In genomic region chr10:43100513-43100912, GRCm38 (mm10) we compare ENCODE assay signal across 25 mouse cellular contexts.
DNase-seq lines count a peak whose midpoint lies in the region; ATAC-seq and TF ChIP-seq lines count a peak whose summit lies in the region.
"Had no signal": no experiment of that assay in that cellular context is flagged by ENCODE, and none has a peak within 500 bp of the region (broad histone marks: within the 10 kb centered on the region; RNA-seq: fewer than 3 reads in every experiment).

No protein-coding gene starts in this region.

- no peaks in the 10 kb centered on the region for H3K9me3 ChIP-seq in forebrain, embryonic 12.5 days
- H3K9me3 ChIP-seq in forebrain, embryonic 16.5 days (ENCODE audit: control insufficient read depth, low read length): no peaks in the 10 kb centered on the region
- H3K9me3 ChIP-seq in midbrain, embryonic 13.5 days: no peaks in the 10 kb centered on the region
- H3K9me3 ChIP-seq in heart, embryonic 10.5 days: no peaks in the 10 kb centered on the region
- H3K9me3 ChIP-seq: G1E; heart, embryonic 13.5 days; limb, embryonic 12.5 days; liver, embryonic 12.5 days; megakaryocyte, embryonic 14.5 days; neural tube, embryonic 15.5 days; stomach, embryonic 15.5 days had no signal

- TF ChIP-seq POLR2A in kidney, adult 2 months (IDR thresholded peaks at IDR 0.05; ENCODE audit: low read depth, low read length): no peak

- no peak for TF ChIP-seq CTCF in kidney, adult 2 months (conservative IDR thresholded peaks at IDR 0.05; ENCODE audit: insufficient read depth, insufficient read length, low read depth, low read length)

- H3K4me2 ChIP-seq in forebrain, embryonic 12.5 days: no peak overlapping the region
- no peak overlapping the region for H3K4me2 ChIP-seq in forebrain, embryonic 16.5 days (ENCODE audit: low read length)
- H3K4me2 ChIP-seq in midbrain, embryonic 13.5 days (replicated peaks): no peak overlapping the region
- H3K4me2 ChIP-seq: heart, embryonic 13.5 days; limb, embryonic 12.5 days; liver, embryonic 12.5 days; neural tube, embryonic 15.5 days; stomach, embryonic 15.5 days had no signal

- DNase-seq in kidney, postnatal 14 days: peak; percentile 5
- DNase-seq in kidney, adult 2 months: no peak
- no peak for DNase-seq in left cerebral cortex, adult 8-10 months (ENCODE audit: low spot score in 2 of 2)
- no peak for DNase-seq in heart, postnatal 4 days
- no peak for DNase-seq in heart, embryonic 10.5 days (ENCODE audit: low spot score)
- DNase-seq: adrenal gland, postnatal 36 days; cerebellum, adult 18-20 months; cerebellum, postnatal 25 days; gastrocnemius, postnatal 10 days; heart, adult 11 months; kidney, postnatal 10 days; layer of hippocampus, adult 9-11 months; lung, adult 2 months; right cerebral cortex, postnatal 25 days; thymus, adult 18-20 months had no signal

- H3K27me3 ChIP-seq in forebrain, embryonic 12.5 days: no peaks in the 10 kb centered on the region; the same call in 1 of the 2 replicates
- no peaks in the 10 kb centered on the region for H3K27me3 ChIP-seq in forebrain, embryonic 16.5 days (replicated peaks; ENCODE audit: control insufficient read depth, insufficient read depth, low read length)
- H3K27me3 ChIP-seq in kidney, adult 2 months (replicated peaks; ENCODE audit: control insufficient read depth, insufficient read depth, low read length): no peaks in the 10 kb centered on the region
- H3K27me3 ChIP-seq in midbrain, embryonic 13.5 days: no peaks in the 10 kb centered on the region
- no peaks in the 10 kb centered on the region for H3K27me3 ChIP-seq in heart, embryonic 10.5 days (ENCODE audit: insufficient read depth, poor library complexity, severe bottlenecking)
- H3K27me3 ChIP-seq: heart, embryonic 13.5 days; liver, embryonic 12.5 days; neural tube, embryonic 15.5 days; stomach, embryonic 15.5 days had no signal

- H3K4me1 ChIP-seq in forebrain, embryonic 12.5 days: peaks cover 76% of the 10 kb centered on the region
- peaks cover 33% of the 10 kb centered on the region for H3K4me1 ChIP-seq in forebrain, embryonic 16.5 days (replicated peaks; ENCODE audit: control insufficient read depth, insufficient read depth, low read length)
- no peaks in the 10 kb centered on the region for H3K4me1 ChIP-seq in kidney, adult 2 months (ENCODE audit: control insufficient read depth, insufficient read depth, low read length)
- H3K4me1 ChIP-seq in midbrain, embryonic 13.5 days (replicated peaks): peaks cover 84% of the 10 kb centered on the region
- H3K4me1 ChIP-seq in heart, embryonic 10.5 days: peaks cover 18% of the 10 kb centered on the region
- H3K4me1 ChIP-seq: liver, embryonic 12.5 days; megakaryocyte, embryonic 14.5 days; stomach, embryonic 15.5 days had no signal

- 16% methylated on average over 5 of the region's 5 CpGs for WGBS in forebrain, embryonic 12.5 days
- 16% methylated on average over 5 of the region's 5 CpGs for WGBS in forebrain, embryonic 16.5 days
- WGBS in kidney, adult 2 months: 51% methylated on average over 5 of the region's 5 CpGs
- 27% methylated on average over 5 of the region's 5 CpGs for WGBS in midbrain, embryonic 13.5 days
- WGBS in heart, embryonic 10.5 days: 72% methylated on average over 5 of the region's 5 CpGs

- H3K9ac ChIP-seq in forebrain, embryonic 12.5 days: no peak overlapping the region
- no peak overlapping the region for H3K9ac ChIP-seq in forebrain, embryonic 16.5 days (replicated peaks; ENCODE audit: low read depth, low read length)
- no peak overlapping the region for H3K9ac ChIP-seq in midbrain, embryonic 13.5 days (replicated peaks)
- H3K9ac ChIP-seq: heart, embryonic 13.5 days; limb, embryonic 12.5 days; liver, embryonic 12.5 days; neural tube, embryonic 15.5 days; stomach, embryonic 15.5 days had no signal

- H3K36me3 ChIP-seq in forebrain, embryonic 12.5 days (replicated peaks): no peaks in the 10 kb centered on the region
- no peaks in the 10 kb centered on the region for H3K36me3 ChIP-seq in forebrain, embryonic 16.5 days (ENCODE audit: control insufficient read depth, insufficient read depth)
- H3K36me3 ChIP-seq in kidney, adult 2 months (ENCODE audit: control insufficient read depth, insufficient read depth, low read length): no peaks in the 10 kb centered on the region
- no peaks in the 10 kb centered on the region for H3K36me3 ChIP-seq in midbrain, embryonic 13.5 days
- no peaks in the 10 kb centered on the region for H3K36me3 ChIP-seq in heart, embryonic 10.5 days
- H3K36me3 ChIP-seq: G1E; heart, embryonic 13.5 days; limb, embryonic 12.5 days; liver, embryonic 12.5 days; neural tube, embryonic 15.5 days; stomach, embryonic 15.5 days had no signal

- no peak overlapping the region for H3K4me3 ChIP-seq in forebrain, embryonic 12.5 days (replicated peaks)
- H3K4me3 ChIP-seq in forebrain, embryonic 16.5 days (replicated peaks; ENCODE audit: low read length): no peak overlapping the region
- no peak overlapping the region for H3K4me3 ChIP-seq in kidney, adult 2 months (ENCODE audit: insufficient read depth, low read depth, low read length)
- no peak overlapping the region for H3K4me3 ChIP-seq in midbrain, embryonic 13.5 days (replicated peaks)
- no peak overlapping the region for H3K4me3 ChIP-seq in heart, embryonic 10.5 days
- H3K4me3 ChIP-seq: heart, embryonic 13.5 days; limb, embryonic 12.5 days; liver, embryonic 12.5 days; megakaryocyte, embryonic 14.5 days; neural tube, embryonic 15.5 days; stomach, embryonic 15.5 days had no signal

- ATAC-seq in forebrain, embryonic 12.5 days (ENCODE audit: low FRiP score): 0 out of 2 replicates have a peak, but pooled peaks have one; percentile 8
- no peak for ATAC-seq in forebrain, embryonic 16.5 days
- ATAC-seq in midbrain, embryonic 13.5 days: no peak
- ATAC-seq: liver, embryonic 12.5 days had no signal

- peak overlapping the region; percentile 47; the same call in 1 of the 2 replicates for H3K27ac ChIP-seq in forebrain, embryonic 12.5 days
- no peak overlapping the region; the same call in 1 of the 2 replicates for H3K27ac ChIP-seq in forebrain, embryonic 16.5 days (ENCODE audit: low read length)
- H3K27ac ChIP-seq in kidney, adult 2 months (ENCODE audit: insufficient read depth, low read depth, low read length): no peak overlapping the region
- peak overlapping the region; percentile 51 for H3K27ac ChIP-seq in midbrain, embryonic 13.5 days
- no peak overlapping the region for H3K27ac ChIP-seq in heart, embryonic 10.5 days
- H3K27ac ChIP-seq: heart, embryonic 13.5 days; limb, embryonic 12.5 days; liver, embryonic 12.5 days; neural tube, embryonic 15.5 days; stomach, embryonic 15.5 days had no signal

Comparison
In these comparisons a context has a peak if more than half of its experiments do, and no peak if none do; other contexts are left out.
1. H3K27ac ChIP-seq: peak in forebrain, embryonic 12.5 days (single experiment) and midbrain, embryonic 13.5 days (single experiment); none in forebrain, embryonic 16.5 days (single experiment), kidney, adult 2 months (single experiment) and heart, embryonic 10.5 days (single experiment).